Mouse (Mus musculus) fibroblast of lung, adult 2 months (primary cell): ENCODE measurements around the gene Abcc4.
A peak's percentile ranks its signal among the peaks of the same experiment; 100 is the strongest.

Experiments
- DNase-seq: peaks from one replicate; pipeline ENCODE4 v3.0.0-alpha.2; 2011; ENCODE audit warnings: low read depth

Abcc4 gene

DNA sequence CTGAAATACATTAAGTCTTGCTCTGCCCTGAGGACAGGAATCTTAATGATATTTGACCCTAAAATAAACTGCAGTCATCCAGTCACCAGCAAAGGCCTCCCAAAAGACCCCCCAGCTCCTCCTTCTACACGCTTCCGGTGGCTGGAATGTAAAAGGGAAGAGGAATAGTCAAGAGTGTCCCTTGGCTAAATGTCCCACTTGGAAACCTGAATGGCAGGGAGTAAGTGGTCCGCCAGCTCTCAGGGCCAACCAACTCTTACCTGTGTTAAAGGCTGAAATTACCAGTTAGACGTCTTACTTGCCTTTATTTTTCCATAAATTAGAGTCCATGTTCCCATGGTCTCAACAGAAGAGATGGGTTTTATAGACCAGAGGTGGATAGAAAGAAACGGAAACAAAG lies 6.9 kb upstream of the Abcc4 start:
- no peak for DNase-seq

DNA sequence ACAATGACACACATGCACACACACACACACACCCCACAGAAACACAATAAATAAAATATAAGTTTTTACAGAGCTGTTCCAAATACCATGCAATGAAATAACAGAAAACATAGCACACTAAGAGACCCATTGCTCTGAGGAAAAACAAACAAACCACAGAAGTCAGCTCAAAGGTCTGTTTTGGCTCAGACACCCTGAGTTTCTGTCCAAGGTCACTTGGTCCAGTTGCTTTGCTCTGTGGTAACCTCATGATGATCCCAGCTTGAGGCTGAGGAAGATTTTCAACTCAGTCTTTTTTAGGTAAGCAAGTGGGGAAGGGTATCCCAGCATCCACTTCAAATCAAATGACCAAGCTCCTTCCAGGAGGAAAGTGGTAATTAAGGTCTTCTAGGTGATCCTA lies 4.9 kb upstream of the Abcc4 start:
- DNase-seq: peak; percentile 20

DNA sequence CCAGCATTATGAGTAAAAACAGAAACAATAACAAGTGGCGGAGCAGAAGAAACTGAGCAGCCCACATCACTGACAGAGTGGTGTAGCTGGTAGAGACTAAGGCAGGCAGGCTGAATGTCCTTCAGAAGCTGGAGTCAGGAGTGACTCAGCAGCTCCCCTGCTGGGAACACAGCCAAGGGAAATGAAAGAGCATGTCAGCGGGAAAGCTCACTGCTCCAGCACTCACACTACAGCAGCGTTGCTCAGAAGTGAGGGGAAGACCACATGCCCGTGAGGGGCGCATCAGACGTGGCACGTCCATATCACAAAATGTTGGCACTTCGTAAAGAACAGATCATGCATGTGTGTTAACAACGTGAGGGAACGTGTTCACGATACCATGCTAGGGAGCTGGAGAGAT lies 3.7 kb upstream of the Abcc4 start:
- peak; percentile 86 for DNase-seq

DNA sequence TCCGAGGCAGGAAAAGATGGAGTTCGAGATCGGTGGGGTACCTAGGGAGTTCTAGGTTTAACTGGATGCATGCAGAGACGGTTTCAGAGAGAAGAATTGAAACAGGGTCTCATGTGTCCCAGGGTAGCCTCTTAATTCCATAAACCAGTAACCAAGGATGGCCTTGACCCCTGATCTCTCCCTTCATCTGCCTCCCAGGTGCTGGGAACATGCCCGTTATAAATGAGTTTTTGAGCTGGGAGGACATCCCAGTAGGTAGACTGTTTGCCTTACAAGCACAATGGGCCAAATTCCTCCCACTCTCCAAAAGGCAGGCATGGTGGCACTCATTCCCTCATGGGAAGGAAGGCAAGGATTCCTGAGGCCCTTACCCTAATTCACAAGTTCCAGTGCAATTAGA lies 2.1 kb upstream of the Abcc4 start:
- DNase-seq: no peak

DNA sequence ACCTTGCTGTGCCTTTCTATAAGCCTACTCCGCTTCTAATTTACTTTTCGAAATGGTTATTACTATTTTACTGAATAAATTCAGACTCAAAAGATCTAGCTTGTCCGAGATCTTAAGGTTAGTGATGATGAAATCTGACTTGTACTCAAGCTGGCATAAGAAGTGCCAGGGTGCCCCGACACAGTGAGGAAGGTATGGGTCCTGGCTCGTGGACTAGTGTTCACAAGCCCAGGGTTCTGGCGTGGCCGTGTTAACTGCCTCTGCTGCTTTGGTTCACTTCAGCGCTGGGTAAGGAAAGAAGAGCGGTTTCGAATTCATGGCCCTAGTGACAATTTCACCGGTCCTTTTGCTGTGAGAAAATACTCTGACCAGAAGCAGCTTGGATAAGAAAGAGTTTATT lies 943 bp upstream of the Abcc4 start:
- DNase-seq: no peak

DNA sequence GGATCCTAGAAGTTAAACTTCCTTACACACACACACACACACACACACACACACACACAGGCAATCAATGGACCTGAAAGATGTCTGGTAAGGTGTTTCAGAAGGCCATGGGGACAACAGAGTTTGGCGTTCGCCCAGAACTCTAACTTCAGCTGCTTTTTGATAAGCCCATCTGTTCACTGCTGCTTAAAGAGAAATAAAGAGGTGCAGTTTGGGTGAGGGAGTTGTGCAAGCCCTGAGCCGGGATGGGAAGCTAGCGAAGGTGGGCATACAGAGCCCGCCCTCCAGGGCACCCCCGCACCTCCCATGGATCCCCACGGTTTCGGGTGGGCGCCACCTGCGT lies 583 bp downstream of the Abcc4 start:
- no peak for DNase-seq

DNA sequence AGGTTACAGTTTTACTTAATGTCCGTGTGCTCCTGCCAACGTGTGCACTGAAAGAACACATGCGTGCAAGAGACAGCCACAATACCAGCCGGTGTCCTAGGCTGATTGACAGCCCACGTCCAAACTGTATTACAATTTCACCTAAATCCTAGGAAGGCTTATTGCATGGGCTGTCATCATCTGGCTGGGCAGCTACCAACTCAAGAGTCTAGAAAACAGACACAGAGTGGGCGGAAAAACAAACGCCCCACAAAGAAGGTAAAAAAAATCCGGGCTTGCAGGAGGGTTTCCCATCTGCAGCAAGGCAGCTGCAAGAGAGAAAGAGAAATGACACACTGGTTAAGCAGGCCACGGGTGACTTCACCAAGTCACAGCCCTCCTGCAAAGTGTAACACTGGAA lies 2.7 kb downstream of the Abcc4 start:
- no peak for DNase-seq

DNA sequence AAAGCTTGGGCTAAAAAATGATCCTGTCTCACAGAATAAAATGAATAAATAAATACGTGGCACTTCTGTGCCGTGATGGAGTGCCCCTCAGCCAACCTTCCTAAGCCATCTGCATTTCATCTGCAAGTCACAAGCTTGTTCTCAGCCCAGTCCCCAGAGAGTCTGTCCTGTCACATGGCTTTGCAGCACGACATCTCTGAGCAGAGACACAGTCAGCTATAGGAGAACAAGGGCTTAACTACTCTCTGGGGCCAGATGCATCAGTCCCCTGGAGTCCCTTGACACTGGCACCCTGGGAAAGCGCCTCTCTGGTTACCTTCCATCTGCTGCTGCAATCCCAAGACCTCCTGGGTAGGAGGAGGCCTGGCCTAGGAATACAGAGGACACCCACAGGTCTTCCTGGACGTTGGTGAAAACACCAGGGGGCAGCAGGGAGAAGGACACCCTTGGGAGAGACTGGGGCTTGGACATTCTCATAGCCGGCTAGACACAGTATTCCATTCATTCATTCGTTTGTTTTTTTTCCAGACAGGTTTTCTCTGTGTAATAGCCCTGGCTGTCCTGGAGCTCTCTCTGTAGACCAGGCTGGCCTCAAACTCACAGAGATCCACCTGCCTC lies 3.9 kb downstream of the Abcc4 start:
- no peak for DNase-seq

DNA sequence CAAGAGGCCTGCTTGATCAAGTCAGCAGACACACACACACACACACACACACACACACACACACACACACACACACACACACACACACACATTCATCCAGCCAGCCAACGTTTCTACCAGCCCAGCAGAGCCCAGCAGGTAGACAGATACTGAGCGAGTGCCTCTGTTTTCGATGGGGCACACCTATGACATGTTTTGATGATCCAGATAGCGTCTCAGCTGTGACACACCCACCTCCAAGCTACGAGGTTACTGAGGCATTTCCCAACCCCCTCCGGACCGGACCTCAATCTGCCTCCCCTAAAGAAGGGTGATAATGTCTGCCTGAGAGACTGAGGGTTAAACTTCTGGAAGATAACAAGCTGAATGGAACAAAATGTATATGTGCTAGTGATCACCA lies 5.4 kb downstream of the Abcc4 start:
- no peak for DNase-seq

DNA sequence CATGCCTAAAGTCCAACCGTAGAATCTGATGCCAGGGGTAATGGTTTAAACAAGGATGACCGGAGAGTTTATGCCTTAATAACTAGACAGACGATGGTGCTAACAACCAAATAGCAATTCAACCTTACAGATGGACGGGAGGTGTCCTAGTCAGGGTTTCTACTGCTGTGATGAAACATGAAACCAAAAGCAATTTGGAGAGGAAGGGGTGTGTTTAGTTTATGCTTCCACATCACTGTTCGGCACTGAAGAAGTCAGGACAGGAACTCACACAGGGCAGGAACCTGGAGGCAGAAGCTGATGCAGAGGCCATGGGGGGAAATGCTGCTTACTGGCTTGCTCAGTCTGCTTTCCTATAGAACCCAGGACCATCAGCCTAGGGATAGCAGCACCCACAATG lies 6.1 kb downstream of the Abcc4 start:
- DNase-seq: no peak

DNA sequence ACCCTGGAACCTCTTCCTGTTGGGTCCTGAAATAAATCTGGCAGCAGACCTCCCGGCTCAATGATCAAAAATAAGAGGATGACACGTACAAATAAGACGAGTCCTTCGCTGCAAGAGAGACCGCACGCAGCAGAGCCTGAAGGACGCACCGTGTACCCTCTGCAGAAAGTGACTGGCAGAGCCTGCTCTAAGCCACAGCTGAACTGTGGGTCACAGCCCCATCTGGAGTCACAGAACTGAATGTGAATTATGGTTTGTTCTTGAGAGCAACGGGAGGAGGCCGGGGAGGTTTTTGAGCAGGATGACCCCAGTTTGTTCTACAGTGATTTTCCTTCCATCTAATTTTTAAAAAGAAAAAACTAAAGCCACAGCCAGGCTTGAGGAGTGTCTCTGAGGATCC lies 6.5 kb downstream of the Abcc4 start:
- no peak for DNase-seq

DNA sequence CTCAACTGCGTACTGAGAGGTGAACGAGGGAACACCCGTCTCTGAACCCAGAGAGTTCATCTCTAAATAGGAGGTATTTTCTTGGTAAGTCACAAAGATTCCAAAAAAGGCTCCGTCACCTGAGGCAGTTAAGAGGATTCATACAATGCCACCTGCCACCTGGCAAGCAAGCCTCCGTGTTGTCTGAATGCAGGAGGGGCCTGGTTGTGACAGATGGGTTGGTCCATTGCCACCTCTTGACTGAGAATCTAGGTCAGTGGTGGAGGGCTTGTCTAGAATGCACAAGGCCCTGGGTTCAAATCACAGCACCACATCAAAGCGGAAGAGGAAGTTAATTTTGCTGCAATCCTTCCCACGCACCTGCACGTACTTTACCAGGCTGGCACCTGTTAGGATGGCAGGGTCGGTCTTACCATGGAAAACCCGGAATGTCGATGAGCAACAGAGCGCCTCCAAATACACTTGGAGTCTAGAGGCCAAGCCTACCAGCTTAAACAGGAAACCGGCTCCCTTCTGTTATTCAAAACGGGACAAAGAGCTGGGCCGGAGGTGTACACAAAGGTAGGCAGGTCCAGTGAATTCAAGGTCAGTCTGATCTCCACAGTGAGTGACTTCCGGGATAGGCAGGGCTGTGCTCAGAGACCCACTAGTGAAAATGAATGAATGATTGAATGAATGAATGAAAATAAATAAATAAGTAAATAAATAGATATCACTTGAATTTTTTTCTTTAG lies 9.3 kb downstream of the Abcc4 start:
- no peak for DNase-seq

DNA sequence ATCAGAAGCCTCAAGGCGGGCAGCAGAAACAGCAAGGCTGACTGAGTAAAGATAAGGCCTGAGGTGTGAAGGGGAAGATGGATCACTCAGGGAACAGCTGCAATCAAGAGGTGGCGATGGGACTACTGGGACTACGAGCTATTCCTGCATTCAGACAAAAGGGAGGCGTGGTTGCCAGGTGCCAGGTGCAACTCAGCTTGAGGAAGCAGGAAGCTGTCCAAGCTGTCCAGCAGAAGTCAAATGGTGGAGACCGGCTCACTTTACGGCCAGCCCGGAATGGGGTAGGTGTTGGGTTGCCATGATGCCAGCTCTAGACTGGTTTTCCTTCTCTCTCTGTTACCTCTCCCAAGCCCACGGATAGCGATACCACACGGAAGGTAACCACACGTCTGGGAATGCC lies 10.2 kb downstream of the Abcc4 start:
- DNase-seq: no peak

DNA sequence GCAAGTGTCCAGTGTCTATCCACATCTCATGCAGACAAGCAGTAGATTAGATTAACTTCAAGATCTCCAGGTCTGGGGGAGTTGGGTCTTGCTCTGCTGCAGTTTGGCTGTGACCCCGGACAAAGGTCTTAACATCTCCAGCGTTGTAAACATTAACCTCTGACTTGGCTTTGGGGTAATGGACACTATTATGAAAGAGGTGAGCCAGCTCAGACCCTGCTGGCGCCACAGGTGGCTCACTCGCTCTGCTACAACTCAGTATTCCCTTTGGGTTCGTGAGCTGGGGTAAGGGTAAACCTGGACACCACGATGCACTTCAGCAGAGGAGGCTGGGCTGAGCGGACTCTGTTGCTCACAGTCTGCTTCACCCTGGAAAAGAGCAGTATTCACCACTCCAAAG lies 11.7 kb downstream of the Abcc4 start:
- no peak for DNase-seq

DNA sequence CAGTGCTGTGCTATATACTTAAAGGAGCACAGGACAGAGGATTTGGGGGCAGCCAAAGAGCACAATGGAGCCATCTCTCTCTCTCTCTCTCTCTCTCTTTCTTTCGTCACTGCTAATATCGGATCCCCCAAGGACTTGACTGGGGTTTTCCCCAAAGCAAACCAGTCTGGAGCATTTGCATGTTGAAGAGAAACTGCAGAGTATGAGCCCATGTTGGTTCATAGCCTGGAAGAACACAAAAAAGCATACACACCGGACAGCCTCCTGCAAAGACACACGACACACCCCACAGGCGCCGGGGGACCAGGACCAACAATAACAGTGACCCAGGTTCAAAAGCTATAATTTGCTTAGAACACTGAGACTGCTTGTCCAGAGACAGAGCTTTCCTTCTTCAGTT lies 14.1 kb downstream of the Abcc4 start:
- DNase-seq: no peak

DNA sequence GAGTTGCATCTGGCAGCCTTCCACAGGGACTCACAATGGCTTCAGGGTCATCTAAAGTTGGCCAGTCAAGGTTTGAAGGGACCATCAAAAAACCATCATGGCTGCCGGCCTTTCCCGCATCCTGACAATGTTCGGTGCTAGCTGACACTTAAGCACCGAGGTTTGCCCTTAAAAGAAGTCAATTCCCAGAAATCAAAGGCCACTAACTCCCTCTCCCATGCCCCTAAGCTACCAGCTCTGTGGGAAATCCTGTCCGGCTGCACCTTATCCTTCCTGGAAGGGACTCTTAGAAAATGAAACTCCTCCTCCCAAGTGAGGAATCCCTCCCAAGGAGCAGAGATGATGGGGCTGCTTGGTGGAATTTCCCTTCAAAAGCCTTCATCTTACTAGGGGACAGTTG lies 14.6 kb downstream of the Abcc4 start:
- DNase-seq: no peak

DNA sequence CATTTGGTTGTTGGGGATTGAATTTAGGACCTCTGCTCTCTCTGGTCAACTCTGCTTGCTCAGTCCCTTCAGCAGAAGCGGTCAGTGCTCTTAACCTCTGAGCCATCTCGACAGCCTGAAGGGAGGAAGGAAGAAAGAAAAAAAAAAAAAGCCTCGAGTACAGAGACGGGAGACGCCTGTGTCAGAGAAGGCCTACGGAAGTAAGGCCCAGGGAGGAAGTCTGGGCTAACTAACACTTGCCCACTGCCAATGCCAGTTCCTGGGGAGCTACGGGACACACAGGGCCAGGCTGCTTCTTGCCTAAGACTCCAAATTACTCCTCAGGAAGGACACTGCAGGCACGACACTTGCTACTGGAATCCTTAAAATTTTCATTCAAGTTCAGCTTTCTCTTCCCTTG lies 15.1 kb downstream of the Abcc4 start:
- no peak for DNase-seq

DNA sequence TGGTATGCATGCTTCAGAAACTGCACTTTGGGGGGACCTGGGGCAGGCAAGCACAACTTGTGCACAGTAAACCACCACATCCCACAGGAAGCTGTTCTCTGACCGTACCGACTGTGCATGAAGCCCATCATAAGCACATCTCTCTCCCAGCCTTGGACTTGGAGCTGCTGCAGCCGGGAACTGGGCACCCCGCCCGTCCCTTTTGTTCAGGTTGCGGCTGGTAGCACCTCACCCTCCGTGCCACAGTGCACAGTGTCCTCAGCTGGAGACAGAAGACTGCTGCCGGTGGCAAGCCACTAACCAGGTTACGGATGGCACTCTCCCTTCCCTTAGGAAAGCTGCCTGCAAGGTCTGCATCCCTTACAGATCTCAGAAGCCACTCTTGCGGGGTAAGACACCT lies 15.7 kb downstream of the Abcc4 start:
- DNase-seq: no peak

DNA sequence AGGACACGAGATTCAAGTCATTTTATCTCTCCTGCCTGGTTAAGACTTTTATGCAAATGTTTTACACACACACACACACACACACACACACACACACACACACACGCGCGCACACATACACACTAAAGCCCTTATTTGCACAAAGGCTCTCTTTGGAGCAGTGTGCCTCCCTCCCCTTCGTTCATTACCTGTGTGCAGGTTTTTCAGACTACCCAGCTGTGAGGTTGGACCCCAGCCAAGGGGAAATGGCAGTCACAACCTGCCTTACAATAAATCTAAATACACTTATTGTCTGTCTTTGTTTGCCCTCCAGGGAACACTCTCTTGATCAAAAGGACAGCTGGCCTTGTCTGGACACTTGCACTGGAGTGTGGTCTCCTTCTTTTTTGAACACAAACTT lies 17.4 kb downstream of the Abcc4 start:
- DNase-seq: no peak

DNA sequence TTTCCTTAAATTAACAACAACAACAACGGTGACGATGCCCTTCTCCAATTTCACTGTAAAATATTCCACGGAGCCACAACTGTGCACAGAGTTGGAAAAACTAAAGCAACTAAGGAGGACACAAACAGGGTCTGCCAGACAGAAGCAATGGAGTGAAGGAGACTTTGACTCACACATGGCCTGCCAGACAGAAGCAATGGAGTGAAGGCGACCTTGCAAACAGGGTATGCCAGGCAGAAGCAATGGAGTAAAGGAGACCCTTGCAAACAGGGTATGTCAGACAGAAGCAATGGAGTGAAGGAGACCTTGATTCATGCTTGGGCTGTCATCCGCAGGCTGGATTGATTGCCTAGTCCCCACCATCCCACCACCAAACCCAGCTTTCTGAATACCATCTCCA lies 19.2 kb downstream of the Abcc4 start:
- no peak for DNase-seq

DNA sequence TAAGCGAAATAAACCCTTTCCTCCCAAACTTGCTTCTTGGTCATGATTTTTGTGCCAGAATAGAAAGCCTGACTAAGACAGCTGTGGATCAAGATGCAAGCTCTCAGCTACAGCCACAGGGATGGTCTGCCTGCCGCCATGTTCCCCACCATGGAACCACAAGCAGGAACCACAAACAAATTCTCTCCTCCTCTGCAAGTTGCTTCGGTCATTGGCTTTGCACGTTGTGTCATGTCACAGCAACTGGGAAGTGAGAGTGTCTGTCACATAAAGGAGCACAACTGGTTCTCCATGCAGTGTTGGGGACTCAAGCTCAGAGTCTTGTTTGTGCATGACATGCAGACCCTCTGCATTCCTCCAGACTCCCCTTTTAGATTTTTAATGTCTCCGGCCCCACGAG lies 20.4 kb downstream of the Abcc4 start:
- no peak for DNase-seq

DNA sequence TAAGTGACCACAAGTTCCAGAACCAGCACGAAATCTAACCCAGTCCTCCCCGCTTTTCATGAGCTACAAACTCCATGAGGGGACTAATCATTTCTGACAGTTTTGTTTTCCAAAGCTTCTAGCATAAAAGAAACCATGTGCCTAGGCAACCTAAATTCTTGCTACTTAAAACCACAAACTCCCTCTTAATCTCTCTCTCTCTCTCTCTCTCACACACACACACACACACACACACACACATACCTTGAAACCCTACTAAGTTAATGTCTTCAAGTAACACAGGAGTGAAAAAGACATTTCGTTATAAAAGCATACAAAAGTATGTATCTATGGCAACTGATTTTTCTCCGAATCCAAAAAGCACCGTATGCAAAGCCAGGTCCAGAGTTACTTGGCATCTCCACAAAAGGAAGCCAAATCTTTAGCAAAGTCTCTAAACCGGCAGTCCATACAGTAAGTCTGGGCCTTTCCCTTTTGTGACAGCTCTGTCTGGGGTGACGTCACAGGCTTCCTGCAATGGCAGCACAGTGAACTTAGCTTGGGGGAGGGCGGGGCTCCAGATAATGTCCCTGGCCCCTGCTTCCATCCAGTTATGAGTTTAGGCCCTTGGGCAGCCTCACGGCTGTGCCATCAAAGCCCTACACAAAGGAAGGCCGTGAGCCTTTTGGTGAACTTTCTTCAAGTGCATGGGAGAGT lies 23.5 kb downstream of the Abcc4 start:
- no peak for DNase-seq

DNA sequence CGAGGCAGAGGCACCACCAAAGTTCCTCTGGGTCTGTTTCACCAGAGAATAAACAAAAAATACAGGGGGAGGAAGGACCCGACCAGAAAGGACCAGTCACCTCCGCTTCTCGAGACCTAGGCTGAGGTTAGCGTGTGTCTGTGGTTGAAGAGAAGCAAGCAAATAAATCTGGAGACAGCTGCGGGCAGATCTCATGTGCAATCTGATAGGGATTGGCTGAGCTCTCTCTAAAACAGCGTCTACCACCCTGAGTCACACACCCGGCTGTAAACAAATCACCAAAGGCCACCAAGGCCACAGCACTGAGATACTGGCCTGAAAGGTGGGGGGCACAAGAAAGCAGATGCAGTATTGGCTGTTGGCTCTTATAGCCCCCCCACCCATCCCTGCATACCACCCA lies 24.9 kb downstream of the Abcc4 start:
- DNase-seq: no peak
